Mouse (Mus musculus) heart, embryonic 15.5 days (tissue): Measurements from ENCODE around the gene Cox4i1. TPM values are rescaled to one million over a fixed set of nuclear protein-coding genes. Genes with fewer than 3 reads are reported as not detected.
A peak's percentile ranks its signal among the peaks of the same experiment; 100 is the strongest.

Experiments
- ATAC-seq: fragments of 200-750 bp; cut with Nextera tagmentation; replicated peaks from 2 replicates; pipeline ENCODE4 v1.8.0; 2017; ENCODE audit warnings: low read depth, moderate TSS enrichment; ENCODE audit not compliant: insufficient number of reproducible peaks, insufficient read depth, low FRiP score
- H3K27ac ChIP-seq: fragments of 300-500 bp; sonication (generic); 2 replicates; pipeline ENCODE4 v1.5.1; 2015; ENCODE audit warnings: mild to moderate bottlenecking, inconsistent platforms
- H3K27me3 ChIP-seq: fragments of 300-500 bp; sonication (generic); 2 replicates; pipeline ENCODE4 v1.6.1; 2015; ENCODE audit warnings: inconsistent platforms
- H3K36me3 ChIP-seq: fragments of 300-500 bp; sonication (generic); 2 replicates; pipeline ENCODE4 v1.6.1; 2015; ENCODE audit warnings: mild to moderate bottlenecking, inconsistent platforms
- H3K4me1 ChIP-seq: fragments of 300-500 bp; sonication (generic); replicated peaks from 2 replicates; pipeline ENCODE4 v1.6.1; 2015; ENCODE audit warnings: inconsistent platforms
- H3K4me2 ChIP-seq: fragments of 300-500 bp; sonication (generic); 2 replicates; pipeline ENCODE4 v1.6.1; 2015; ENCODE audit warnings: inconsistent platforms, mild to moderate bottlenecking, moderate library complexity
- H3K4me3 ChIP-seq: fragments of 300-500 bp; sonication (generic); 2 replicates; pipeline ENCODE4 v1.5.1; 2015; ENCODE audit warnings: mild to moderate bottlenecking, inconsistent platforms
- H3K9ac ChIP-seq: fragments of 300-500 bp; sonication (generic); 2 replicates; pipeline ENCODE4 v1.6.1; 2015; ENCODE audit warnings: mild to moderate bottlenecking, inconsistent platforms
- H3K9me3 ChIP-seq: fragments of 300-500 bp; sonication (generic); replicated peaks from 2 replicates; pipeline ENCODE4 v1.6.1; 2016; ENCODE audit warnings: inconsistent platforms
- WGBS: fragments of 180-500 bp; shearing (Covaris S2); methylation state at CpG from one replicate; pipeline ENCODE4 v1.1.7; 2015; ENCODE audit warnings: mixed read lengths; 5-methylcytosine and 5-hydroxymethylcytosine counted together
- polyA plus RNA-seq: library from polyadenylated mRNA; unstranded; fragments of >200 nt; fragmentation: Nextera tagmentation; extraction: Ambion mirVana; gene quantifications from 2 replicates; pipeline ENCODE4 v1.2.1, GENCODE M21; 2015

The Cox4i1 gene
- polyA plus RNA-seq, 1 experiment from 2014 or later = 2,366 TPM

DNA sequence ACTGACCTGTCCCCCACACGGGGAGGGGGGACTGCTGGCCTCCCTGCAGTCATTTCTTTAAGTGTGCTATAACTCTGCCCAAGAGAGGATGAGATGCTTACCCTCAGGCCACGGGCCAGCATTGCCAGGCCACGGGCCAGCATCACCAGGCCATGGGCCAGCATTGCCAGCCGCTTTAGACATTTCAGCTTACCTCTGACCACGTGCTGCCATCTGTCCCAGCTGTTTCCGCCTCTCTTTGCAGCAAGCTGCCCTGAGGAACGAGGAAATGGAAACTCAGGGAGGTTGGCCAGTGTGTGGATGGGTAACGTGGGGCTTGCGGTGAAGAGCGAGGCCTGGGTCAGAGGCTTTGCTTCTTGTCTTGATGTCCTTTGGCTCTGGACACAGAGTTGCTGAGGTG is 13.1 kb downstream of the Cox4i1 start:
- no peak overlapping the region for H3K27ac ChIP-seq
- WGBS = 76% methylated on average over 10 of the region's 10 CpGs
- no peak overlapping the region for H3K4me2 ChIP-seq
- ATAC-seq = no peak
- H3K27me3 ChIP-seq = peaks cover 16% of the 10 kb centered on the region; the same call in 1 of the 2 replicates
- no peaks in the 10 kb centered on the region for H3K36me3 ChIP-seq
- H3K9me3 ChIP-seq = no peaks in the 10 kb centered on the region
- H3K4me3 ChIP-seq = no peak overlapping the region
- no peak overlapping the region for H3K9ac ChIP-seq
- no peaks in the 10 kb centered on the region; the same call in 1 of the 2 replicates for H3K4me1 ChIP-seq

DNA sequence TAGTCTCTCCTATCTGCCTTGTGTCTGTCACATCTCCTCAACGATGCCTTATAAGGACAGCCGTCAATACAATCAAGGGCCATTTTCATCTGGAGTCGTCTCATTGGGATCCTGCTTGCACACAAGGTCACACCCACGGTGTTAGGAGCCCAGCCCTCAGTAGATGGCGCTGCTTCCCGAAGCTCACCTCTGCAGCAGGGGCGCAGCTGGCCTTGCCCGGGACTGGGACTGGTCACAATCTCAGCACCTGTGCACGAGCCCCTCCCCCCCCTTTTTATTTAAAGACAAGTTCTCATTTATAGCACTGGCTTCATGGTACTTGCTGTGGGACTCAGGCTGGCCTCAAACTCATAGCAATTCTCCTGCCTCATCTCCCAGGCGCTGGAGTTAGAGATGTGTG is 15.6 kb downstream of the Cox4i1 start:
- Histone ChIP-seq H3K36me3 (no peaks in the 10 kb centered on the region), H3K27me3 (peaks cover 23% of the 10 kb centered on the region; the same call in 1 of the 2 replicates), H3K4me2 (no peak overlapping the region), H3K9me3 (no peaks in the 10 kb centered on the region), H3K27ac (no peak overlapping the region), H3K4me1 (no peaks in the 10 kb centered on the region; the same call in 1 of the 2 replicates), H3K9ac (no peak overlapping the region), H3K4me3 (no peak overlapping the region)
- no peak; the same call in 1 of the 2 replicates for ATAC-seq
- 12% methylated on average over 10 of the region's 10 CpGs for WGBS

DNA sequence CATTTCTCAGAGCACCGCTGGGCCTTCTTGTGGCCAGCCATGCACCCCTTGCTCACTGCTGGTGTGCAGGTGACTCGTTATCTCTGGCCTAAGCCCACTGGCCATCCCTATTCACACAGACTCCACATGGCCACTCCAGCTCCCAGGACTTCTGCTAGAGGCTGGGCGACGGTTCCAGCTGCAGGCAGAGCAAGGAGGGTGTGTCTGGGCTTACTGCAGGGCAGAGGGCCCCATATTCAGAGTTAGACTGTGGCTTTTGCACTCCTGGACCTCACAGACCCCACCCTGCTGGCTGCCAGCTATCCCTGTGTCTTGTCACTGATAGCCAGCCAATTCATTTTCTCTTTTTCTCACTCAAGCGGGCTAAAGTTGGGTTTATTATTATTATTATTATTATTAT is 16.1 kb downstream of the Cox4i1 start:
- no peak for ATAC-seq
- H3K9ac ChIP-seq = no peak overlapping the region
- no peak overlapping the region for H3K4me2 ChIP-seq
- no peaks in the 10 kb centered on the region for H3K9me3 ChIP-seq
- H3K36me3 ChIP-seq = no peaks in the 10 kb centered on the region
- 60% methylated on average over 5 of the region's 5 CpGs for WGBS
- H3K4me3 ChIP-seq = no peak overlapping the region
- no peak overlapping the region for H3K27ac ChIP-seq
- no peaks in the 10 kb centered on the region; the same call in 1 of the 2 replicates for H3K4me1 ChIP-seq
- peaks cover 24% of the 10 kb centered on the region; the same call in 1 of the 2 replicates for H3K27me3 ChIP-seq

DNA sequence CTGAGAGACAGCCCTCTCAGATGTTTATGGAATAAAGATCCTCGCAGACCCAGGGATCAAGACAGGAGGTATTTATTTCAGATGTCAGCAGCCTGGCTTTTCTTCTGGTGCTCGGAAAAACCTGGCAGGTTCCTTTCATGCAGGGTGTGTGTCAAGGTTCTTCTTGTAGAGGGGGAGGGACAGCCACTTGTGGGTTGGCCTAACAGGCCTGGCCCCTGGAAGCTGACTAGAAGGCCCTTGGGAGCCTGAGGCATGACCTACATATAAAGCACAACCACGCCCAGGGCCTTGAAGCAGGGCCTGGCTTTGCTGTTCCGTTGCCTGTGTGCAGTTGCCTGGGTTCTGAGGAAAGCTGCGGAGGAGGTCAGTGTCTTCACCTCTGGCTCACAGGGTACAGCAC is 17.1 kb downstream of the Cox4i1 start:
- Histone ChIP-seq H3K9ac (no peak overlapping the region), H3K4me2 (no peak overlapping the region), H3K4me1 (no peaks in the 10 kb centered on the region; the same call in 1 of the 2 replicates), H3K27ac (no peak overlapping the region), H3K4me3 (no peak overlapping the region), H3K27me3 (peaks cover 16% of the 10 kb centered on the region; the same call in 1 of the 2 replicates), H3K9me3 (no peaks in the 10 kb centered on the region), H3K36me3 (no peaks in the 10 kb centered on the region)
- 66% methylated on average over 5 of the region's 5 CpGs for WGBS
- no peak for ATAC-seq

DNA sequence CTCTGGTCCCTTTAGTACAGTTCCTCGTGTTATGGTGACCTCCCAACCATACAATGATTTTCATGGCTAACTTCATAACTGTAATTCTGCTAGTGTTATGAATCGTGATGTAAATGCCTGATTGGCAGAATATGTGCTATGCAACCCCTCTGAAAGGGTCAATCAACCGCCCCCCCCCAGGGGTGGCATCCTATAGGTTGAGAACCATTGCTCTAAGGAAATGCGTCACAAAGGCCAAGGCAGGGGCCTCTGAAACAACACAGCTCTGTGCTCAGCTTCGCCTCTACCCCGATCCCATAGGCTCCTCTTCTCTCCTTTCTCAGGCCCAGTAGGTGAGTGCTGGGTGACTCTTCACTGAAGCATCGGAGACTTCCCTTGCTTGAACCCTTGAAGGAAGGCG is 17.6 kb downstream of the Cox4i1 start:
- peaks cover 16% of the 10 kb centered on the region; the same call in 1 of the 2 replicates for H3K27me3 ChIP-seq
- no peaks in the 10 kb centered on the region for H3K9me3 ChIP-seq
- H3K4me2 ChIP-seq = no peak overlapping the region
- no peaks in the 10 kb centered on the region for H3K36me3 ChIP-seq
- H3K4me3 ChIP-seq = no peak overlapping the region
- no peak overlapping the region for H3K27ac ChIP-seq
- H3K9ac ChIP-seq = no peak overlapping the region
- no peak for ATAC-seq
- WGBS = 81% methylated on average over 8 of the region's 8 CpGs
- H3K4me1 ChIP-seq = no peaks in the 10 kb centered on the region; the same call in 1 of the 2 replicates

DNA sequence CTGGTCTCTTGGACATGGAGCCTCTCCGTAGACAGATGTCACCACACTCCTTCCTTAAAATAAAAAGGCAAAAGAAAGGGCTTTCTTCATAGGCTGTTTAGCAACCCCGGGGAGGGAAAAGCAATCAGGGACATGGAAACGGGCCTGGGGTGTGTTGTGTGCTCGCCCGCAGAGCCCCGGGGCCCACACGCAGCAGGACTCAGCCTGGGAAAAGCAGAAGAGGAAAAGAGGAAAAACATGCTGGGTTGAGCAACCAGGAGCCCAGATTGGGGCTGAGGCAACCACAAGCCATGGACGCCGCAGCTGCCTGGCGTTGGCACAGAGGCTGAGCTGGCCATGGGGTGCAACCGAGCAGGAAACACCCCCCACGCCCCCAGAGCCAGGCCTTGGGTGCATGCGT is 18.0 kb downstream of the Cox4i1 start:
- no peaks in the 10 kb centered on the region for H3K9me3 ChIP-seq
- H3K4me3 ChIP-seq = no peak overlapping the region
- WGBS = 79% methylated on average over 13 of the region's 13 CpGs
- no peak overlapping the region for H3K27ac ChIP-seq
- H3K4me1 ChIP-seq = no peaks in the 10 kb centered on the region; the same call in 1 of the 2 replicates
- ATAC-seq = no peak
- H3K9ac ChIP-seq = no peak overlapping the region
- H3K36me3 ChIP-seq = no peaks in the 10 kb centered on the region
- peaks cover 16% of the 10 kb centered on the region; the same call in 1 of the 2 replicates for H3K27me3 ChIP-seq
- no peak overlapping the region for H3K4me2 ChIP-seq

DNA sequence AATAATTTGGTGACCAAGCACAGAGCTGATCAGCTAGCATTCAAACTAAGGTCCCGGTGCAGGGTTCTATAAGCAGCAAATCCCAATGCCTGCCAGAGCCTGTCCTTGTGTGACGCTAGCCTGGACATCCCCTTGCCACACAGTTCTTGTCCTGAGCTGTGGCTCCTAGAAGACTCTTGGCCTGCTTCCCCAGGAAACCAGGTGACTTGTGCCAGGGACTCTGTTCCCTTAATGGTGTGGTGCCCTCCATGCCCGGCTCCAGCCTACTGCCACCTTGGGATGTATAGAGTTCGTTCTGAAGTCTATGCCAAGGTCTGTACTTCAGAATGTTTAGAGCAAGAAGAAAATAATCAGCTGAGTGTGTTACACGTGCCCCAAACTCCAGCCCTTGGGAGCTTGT is 18.6 kb downstream of the Cox4i1 start:
- no peak for ATAC-seq
- H3K9me3 ChIP-seq = no peaks in the 10 kb centered on the region
- H3K36me3 ChIP-seq = no peaks in the 10 kb centered on the region
- no peak overlapping the region for H3K27ac ChIP-seq
- WGBS = 81% methylated on average over 5 of the region's 5 CpGs
- H3K4me2 ChIP-seq = no peak overlapping the region
- H3K4me1 ChIP-seq = no peaks in the 10 kb centered on the region; the same call in 1 of the 2 replicates
- peaks cover 16% of the 10 kb centered on the region; the same call in 1 of the 2 replicates for H3K27me3 ChIP-seq
- no peak overlapping the region for H3K9ac ChIP-seq
- no peak overlapping the region for H3K4me3 ChIP-seq

DNA sequence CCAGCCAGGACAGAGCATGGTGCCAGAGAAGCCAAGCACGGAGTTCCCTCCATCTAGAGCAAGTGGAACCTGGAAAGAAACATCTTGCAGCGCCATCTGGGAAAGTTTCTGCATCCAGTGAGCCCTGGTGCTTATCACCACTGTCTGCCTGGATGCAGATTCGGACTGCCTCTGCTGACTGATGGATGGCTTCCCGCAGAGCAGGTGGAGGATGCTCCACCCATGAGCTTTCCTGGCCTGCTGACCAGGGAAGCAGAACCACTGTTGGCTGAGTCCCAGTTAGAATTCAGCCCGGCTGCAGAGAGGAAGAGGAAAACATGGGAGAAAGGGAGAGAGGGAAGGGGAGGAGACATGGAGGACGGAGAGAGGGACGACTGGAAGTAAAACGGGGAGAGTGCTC is 19.8 kb downstream of the Cox4i1 start:
- 59% methylated on average over 8 of the region's 8 CpGs for WGBS

DNA sequence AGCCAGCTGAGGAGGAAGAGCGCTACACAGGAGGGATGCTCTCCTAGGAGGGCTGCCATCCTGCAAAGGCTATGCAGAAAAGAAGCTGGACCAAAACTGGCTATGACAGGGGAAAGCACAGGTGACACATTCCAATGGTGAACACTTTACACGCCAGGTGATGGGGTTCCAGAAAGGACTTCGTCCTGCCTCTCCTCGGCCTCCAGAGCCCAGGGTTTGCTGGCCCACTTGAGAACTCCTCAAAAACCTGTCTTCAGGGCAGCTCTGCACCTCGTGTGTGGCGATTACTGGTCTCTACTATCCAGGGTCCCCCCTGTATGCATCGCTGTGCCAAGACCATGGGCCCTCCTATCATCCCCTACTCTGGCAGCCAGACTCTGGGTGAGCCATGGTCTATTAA is 20.5 kb downstream of the Cox4i1 start:
- H3K4me1 ChIP-seq = no peaks in the 10 kb centered on the region; the same call in 1 of the 2 replicates
- ATAC-seq = no peak
- WGBS = 87% methylated on average over 7 of the region's 7 CpGs
- no peaks in the 10 kb centered on the region for H3K36me3 ChIP-seq
- H3K27ac ChIP-seq = no peak overlapping the region
- no peak overlapping the region for H3K9ac ChIP-seq
- no peaks in the 10 kb centered on the region for H3K9me3 ChIP-seq
- no peak overlapping the region for H3K4me3 ChIP-seq
- H3K27me3 ChIP-seq = 0 out of 2 replicates have a peak, but pooled peaks cover 13% of the 10 kb centered on the region
- no peak overlapping the region for H3K4me2 ChIP-seq

More for the DNA sequence above, 19.8 kb downstream of the Cox4i1 start:
- Histone ChIP-seq H3K9ac (no peak overlapping the region), H3K27ac (no peak overlapping the region), H3K4me1 (no peaks in the 10 kb centered on the region; the same call in 1 of the 2 replicates), H3K9me3 (no peaks in the 10 kb centered on the region), H3K4me3 (no peak overlapping the region), H3K4me2 (no peak overlapping the region), H3K27me3 (peaks cover 16% of the 10 kb centered on the region; the same call in 1 of the 2 replicates), H3K36me3 (no peaks in the 10 kb centered on the region)
- no peak for ATAC-seq

DNA sequence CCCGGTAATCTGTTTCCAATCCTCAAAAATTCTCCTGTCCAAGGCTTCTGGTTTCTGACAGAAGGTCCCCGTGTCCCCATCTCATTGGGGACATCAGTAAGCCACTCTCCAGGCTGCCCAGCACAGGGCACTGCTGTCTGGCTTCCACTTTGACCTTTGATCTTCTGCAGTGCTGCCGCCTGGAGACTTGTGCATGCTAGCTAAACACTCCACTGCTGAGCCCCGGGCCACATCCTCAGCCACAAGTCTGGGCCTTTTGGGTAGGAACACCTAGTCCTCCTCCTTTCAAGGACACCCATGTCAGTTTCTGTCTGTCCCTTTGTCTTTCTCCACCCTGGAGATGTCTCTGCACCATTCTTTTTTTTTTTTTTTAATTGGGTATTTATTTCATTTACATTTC is 24.9 kb downstream of the Cox4i1 start:
- Histone ChIP-seq H3K9ac (no peak overlapping the region), H3K9me3 (no peaks in the 10 kb centered on the region), H3K27ac (no peak overlapping the region), H3K4me2 (no peak overlapping the region), H3K27me3 (0 out of 2 replicates have a peak, but pooled peaks cover 10% of the 10 kb centered on the region), H3K4me1 (peaks cover 27% of the 10 kb centered on the region), H3K4me3 (no peak overlapping the region), H3K36me3 (no peaks in the 10 kb centered on the region)
- WGBS = 66% methylated on average over 4 of the region's 4 CpGs
- ATAC-seq = no peak

DNA sequence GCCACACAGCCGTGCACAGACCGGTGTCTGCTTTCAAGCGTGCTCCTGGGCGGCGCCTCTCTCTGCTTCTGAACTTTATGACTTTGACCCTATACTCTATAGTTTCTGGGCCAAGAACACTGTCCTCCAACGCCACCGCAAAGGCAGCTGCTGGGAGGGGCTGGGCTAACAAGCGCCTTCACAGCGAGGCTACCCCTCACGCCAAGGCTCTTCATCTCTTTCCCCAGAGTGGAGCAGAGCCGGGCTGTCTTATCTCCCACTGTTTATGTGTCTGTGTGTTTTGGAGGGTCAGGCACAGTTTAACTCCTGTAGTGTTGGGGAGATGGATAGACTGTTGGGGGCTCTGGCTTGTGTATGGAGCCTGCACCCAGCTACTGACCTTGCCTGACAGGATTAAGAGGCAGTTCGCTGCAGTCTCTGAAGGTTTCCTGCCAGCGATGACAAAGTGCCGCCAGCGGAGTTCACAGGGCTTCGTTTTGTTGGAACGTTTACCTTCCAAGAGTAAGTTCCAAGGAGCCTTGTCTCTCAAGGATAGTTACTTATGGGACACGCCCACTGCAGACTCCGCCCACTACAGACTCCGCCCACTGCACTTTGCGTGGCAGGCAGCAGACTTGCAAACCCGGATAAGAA is 26.0 kb downstream of the Cox4i1 start:
- ATAC-seq = peak; percentile 34; the same call in 1 of the 2 replicates

More for the DNA sequence above, 26.0 kb downstream of the Cox4i1 start:
- Histone ChIP-seq H3K9ac (no peak overlapping the region), H3K9me3 (no peaks in the 10 kb centered on the region), H3K4me3 (no peak overlapping the region), H3K4me1 (peaks cover 32% of the 10 kb centered on the region), H3K27ac (peak overlapping the region; percentile 41; the same call in 1 of the 2 replicates), H3K27me3 (0 out of 2 replicates have a peak, but pooled peaks cover under 1% of the 10 kb centered on the region), H3K36me3 (no peaks in the 10 kb centered on the region), H3K4me2 (peak overlapping the region; percentile 32)
- 18% methylated on average over 22 of the region's 22 CpGs for WGBS
